ENCODE assay signal across 29 mouse cellular contexts in the genomic region with DNA sequence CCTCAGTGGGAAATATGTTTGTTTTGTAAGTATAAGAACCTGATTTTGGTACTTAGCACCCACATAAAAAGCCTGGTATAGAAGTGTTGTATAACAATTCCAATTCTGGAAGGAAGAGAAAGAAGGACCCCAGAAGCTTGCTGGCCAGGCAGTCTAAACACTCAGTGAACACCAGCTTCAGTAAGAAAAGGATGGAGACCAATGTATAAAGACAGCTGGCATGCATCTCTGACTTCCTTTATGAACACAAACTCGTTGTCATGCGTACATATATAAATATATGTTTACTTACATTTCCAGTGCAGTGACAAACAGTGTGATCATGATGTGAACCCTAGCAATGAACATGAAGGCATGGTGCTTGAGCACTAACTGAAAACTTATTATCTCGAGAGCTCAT.
"Had no signal": no experiment of that assay in that cellular context is flagged by ENCODE, and none has a peak within 500 bp of the region (broad histone marks: within the 10 kb centered on the region; RNA-seq: fewer than 3 reads in every experiment).

No protein-coding gene starts in this region.

- ATAC-seq: forebrain, embryonic 13.5 days; forebrain, embryonic 14.5 days; forebrain, embryonic 15.5 days; forebrain, embryonic 16.5 days; forebrain, postnatal 0 days had no signal

- H3K27me3 ChIP-seq: embryonic facial prominence, embryonic 12.5 days; embryonic facial prominence, embryonic 13.5 days; embryonic facial prominence, embryonic 15.5 days; forebrain, embryonic 12.5 days; forebrain, embryonic 13.5 days; forebrain, embryonic 15.5 days had no signal

- H3K36me3 ChIP-seq: embryonic facial prominence, embryonic 10.5 days; embryonic facial prominence, embryonic 12.5 days; embryonic facial prominence, embryonic 13.5 days; embryonic facial prominence, embryonic 15.5 days; forebrain, embryonic 10.5 days; forebrain, embryonic 12.5 days; forebrain, embryonic 15.5 days had no signal

- DNase-seq: cerebellum, adult 2 months; cerebellum, adult 8-10 months; cerebellum, adult 9-10 months; cerebellum, adult 9-11 months; cerebellum, postnatal 10 days; cerebellum, postnatal 14 days; cerebellum, postnatal 25 days; cerebellum, postnatal 36 days; embryo, embryonic 11 days; forebrain, postnatal 0 days; gastrocnemius, adult 2 months; gastrocnemius, postnatal 10 days; gastrocnemius, postnatal 14 days; gastrocnemius, postnatal 25 days; gastrocnemius, postnatal 36 days; heart, adult 11 months; heart, adult 18-20 months; heart, adult 2 months had no signal

- H3K9ac ChIP-seq: embryonic facial prominence, embryonic 12.5 days; embryonic facial prominence, embryonic 13.5 days; embryonic facial prominence, embryonic 15.5 days; forebrain, embryonic 12.5 days; forebrain, embryonic 13.5 days; forebrain, embryonic 15.5 days; forebrain, postnatal 0 days had no signal

- H3K9me3 ChIP-seq: embryonic facial prominence, embryonic 10.5 days; embryonic facial prominence, embryonic 12.5 days; embryonic facial prominence, embryonic 13.5 days; embryonic facial prominence, embryonic 15.5 days; forebrain, embryonic 10.5 days; forebrain, embryonic 12.5 days; forebrain, embryonic 13.5 days; forebrain, embryonic 15.5 days had no signal

- H3K4me3 ChIP-seq: embryonic facial prominence, embryonic 10.5 days; embryonic facial prominence, embryonic 12.5 days; embryonic facial prominence, embryonic 13.5 days; embryonic facial prominence, embryonic 15.5 days; erythroblast, embryonic 14.5 days; forebrain, embryonic 10.5 days; forebrain, embryonic 12.5 days; forebrain, embryonic 13.5 days; forebrain, embryonic 15.5 days; gastrocnemius, adult 2 months; heart, adult 2 months had no signal

- H3K27ac ChIP-seq: embryonic facial prominence, embryonic 10.5 days; embryonic facial prominence, embryonic 12.5 days; embryonic facial prominence, embryonic 13.5 days; embryonic facial prominence, embryonic 15.5 days; forebrain, embryonic 10.5 days; forebrain, embryonic 12.5 days; forebrain, embryonic 13.5 days; forebrain, embryonic 15.5 days; gastrocnemius, adult 2 months; heart, adult 2 months had no signal

- H3K4me1 ChIP-seq: embryonic facial prominence, embryonic 10.5 days; embryonic facial prominence, embryonic 12.5 days; embryonic facial prominence, embryonic 13.5 days; embryonic facial prominence, embryonic 15.5 days; forebrain, embryonic 10.5 days; forebrain, embryonic 12.5 days; forebrain, embryonic 13.5 days; forebrain, embryonic 15.5 days had no signal

- H3K4me2 ChIP-seq: embryonic facial prominence, embryonic 12.5 days; embryonic facial prominence, embryonic 13.5 days; embryonic facial prominence, embryonic 15.5 days; forebrain, embryonic 12.5 days; forebrain, embryonic 13.5 days; forebrain, embryonic 15.5 days had no signal
